Mouse (Mus musculus) ES-Bruce4 (cell line): ENCODE measurements around the gene Gm28635.

Source experiments
- CTCF ChIP-seq: IDR thresholded peaks from one replicate; pipeline ENCODE4 v1.8.1; 2011; ENCODE audit warnings: low read depth, low read length
- EP300 ChIP-seq: IDR thresholded peaks from 2 replicates; pipeline ENCODE4 v1.6.1; 2011; ENCODE audit warnings: low read depth, low read length; ENCODE audit not compliant: insufficient read depth
- POLR2A ChIP-seq: IDR thresholded peaks from one replicate; pipeline ENCODE4 v1.8.1; 2011; ENCODE audit warnings: low read length; ENCODE audit not compliant: insufficient read depth

GRCm38 (mm10) chr2:84626366-84626975 is 51.4 kb downstream of the Gm28635 start:
- TF ChIP-seq EP300 (no peak), CTCF (no peak), POLR2A (no peak)
